Mouse (Mus musculus): Measurements from ENCODE around the gene Rassf7. TPM values are rescaled to one million over a fixed set of nuclear protein-coding genes. Genes with fewer than 3 reads are reported as not detected.

Rassf7 gene
- polyA plus RNA-seq, 1 experiment, result not detected

DNA sequence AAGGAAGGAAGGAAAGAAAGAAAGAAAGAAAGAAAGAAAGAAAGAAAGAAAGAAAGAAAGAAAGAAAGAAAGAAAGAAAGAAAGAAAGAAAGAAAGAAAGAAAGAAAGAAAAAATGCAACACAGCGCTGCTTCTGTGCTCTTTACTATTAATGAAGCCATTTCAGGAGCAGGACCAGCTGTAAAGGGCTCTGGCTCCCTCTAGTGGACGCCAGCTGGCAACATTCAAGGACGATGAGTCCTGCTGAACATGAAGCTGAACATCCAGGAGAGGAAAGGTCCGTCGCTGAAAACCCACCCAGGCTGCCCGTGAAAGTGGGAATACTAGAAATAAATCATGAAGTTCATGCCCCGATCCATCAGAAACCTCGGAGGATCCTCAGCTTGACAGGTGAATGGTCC, 39.5 kb upstream of the Rassf7 start:
- H3K27ac ChIP-seq (ENCODE audit: insufficient read depth, low read depth, low read length), result no peak overlapping the region
- WGBS, result 1% methylated on average over 8 of the region's 8 CpGs
- TF ChIP-seq POLR2A (IDR thresholded peaks at IDR 0.05; ENCODE audit: insufficient read depth, low read depth, low read length), result no peak
- peak; percentile 59 for TF ChIP-seq CTCF (IDR thresholded peaks at IDR 0.05; ENCODE audit: insufficient read depth, low read depth, low read length)
- no peak overlapping the region for H3K4me3 ChIP-seq (ENCODE audit: insufficient read depth, low read depth, low read length)
- H3K4me1 ChIP-seq (ENCODE audit: control insufficient read depth, insufficient read depth, low read length), result no peaks in the 10 kb centered on the region; the same call in 1 of the 2 replicates

- TF ChIP-seq CTCF (IDR thresholded peaks at IDR 0.05; ENCODE audit: insufficient read depth, low read depth, low read length) (no peak), POLR2A (IDR thresholded peaks at IDR 0.05; ENCODE audit: insufficient read depth, low read depth, low read length) (no peak)
- Histone ChIP-seq H3K27ac (ENCODE audit: insufficient read depth, low read depth, low read length) (no peak overlapping the region), H3K4me1 (ENCODE audit: control insufficient read depth, insufficient read depth, low read length) (peaks cover 20% of the 10 kb centered on the region), H3K4me3 (ENCODE audit: insufficient read depth, low read depth, low read length) (no peak overlapping the region)
- WGBS, result 89% methylated on average over 3 of the region's 3 CpGs
These were observed 27.5 kb upstream of the Rassf7 start for GRCm38 (mm10) chr7:141188194-141188593.

DNA sequence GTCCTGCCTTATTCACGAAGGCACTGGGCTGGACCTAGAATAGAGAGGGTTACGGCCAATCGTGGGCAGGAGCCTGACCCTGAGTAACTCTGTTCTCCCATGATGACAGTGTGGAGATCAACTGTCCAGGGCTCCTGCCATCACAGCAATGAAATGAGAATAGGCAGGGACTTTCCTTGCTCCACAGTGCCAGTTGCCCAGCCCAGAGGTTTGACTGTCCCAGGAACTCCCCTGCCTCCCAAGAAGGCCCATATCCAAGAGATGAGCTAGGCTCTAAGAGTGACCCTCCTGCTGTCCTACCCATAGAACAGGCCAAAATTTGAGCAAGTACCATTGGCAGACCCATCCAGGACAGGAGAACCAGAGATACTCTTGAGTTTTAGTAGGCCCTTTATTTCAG, 26.9 kb upstream of the Rassf7 start:
- H3K4me1 ChIP-seq (ENCODE audit: control insufficient read depth, insufficient read depth, low read length), result peaks cover 21% of the 10 kb centered on the region
- H3K27ac ChIP-seq (ENCODE audit: insufficient read depth, low read depth, low read length), result no peak overlapping the region
- no peak overlapping the region for H3K4me3 ChIP-seq (ENCODE audit: insufficient read depth, low read depth, low read length)
- TF ChIP-seq CTCF (IDR thresholded peaks at IDR 0.05; ENCODE audit: insufficient read depth, low read depth, low read length) (no peak), POLR2A (IDR thresholded peaks at IDR 0.05; ENCODE audit: insufficient read depth, low read depth, low read length) (no peak)
- WGBS, result 86% methylated on average over 3 of the region's 3 CpGs

GRCm38 (mm10) chr7:141190220-141190619, 25.4 kb upstream of the Rassf7 start:
- H3K27ac ChIP-seq (ENCODE audit: insufficient read depth, low read depth, low read length), result no peak overlapping the region
- 95% methylated on average over 3 of the region's 3 CpGs for WGBS
- no peak overlapping the region for H3K4me3 ChIP-seq (ENCODE audit: insufficient read depth, low read depth, low read length)
- no peak for TF ChIP-seq POLR2A (IDR thresholded peaks at IDR 0.05; ENCODE audit: insufficient read depth, low read depth, low read length)
- no peak for TF ChIP-seq CTCF (IDR thresholded peaks at IDR 0.05; ENCODE audit: insufficient read depth, low read depth, low read length)
- peaks cover 27% of the 10 kb centered on the region for H3K4me1 ChIP-seq (ENCODE audit: control insufficient read depth, insufficient read depth, low read length)

- 87% methylated on average over 14 of the region's 14 CpGs for WGBS
- TF ChIP-seq POLR2A (IDR thresholded peaks at IDR 0.05; ENCODE audit: insufficient read depth, low read depth, low read length), result no peak
- Histone ChIP-seq H3K27ac (ENCODE audit: insufficient read depth, low read depth, low read length) (no peak overlapping the region), H3K4me1 (ENCODE audit: control insufficient read depth, insufficient read depth, low read length) (peaks cover 27% of the 10 kb centered on the region), H3K4me3 (ENCODE audit: insufficient read depth, low read depth, low read length) (no peak overlapping the region)
These were observed 24.6 kb upstream of the Rassf7 start for GRCm38 (mm10) chr7:141191036-141191435.

DNA sequence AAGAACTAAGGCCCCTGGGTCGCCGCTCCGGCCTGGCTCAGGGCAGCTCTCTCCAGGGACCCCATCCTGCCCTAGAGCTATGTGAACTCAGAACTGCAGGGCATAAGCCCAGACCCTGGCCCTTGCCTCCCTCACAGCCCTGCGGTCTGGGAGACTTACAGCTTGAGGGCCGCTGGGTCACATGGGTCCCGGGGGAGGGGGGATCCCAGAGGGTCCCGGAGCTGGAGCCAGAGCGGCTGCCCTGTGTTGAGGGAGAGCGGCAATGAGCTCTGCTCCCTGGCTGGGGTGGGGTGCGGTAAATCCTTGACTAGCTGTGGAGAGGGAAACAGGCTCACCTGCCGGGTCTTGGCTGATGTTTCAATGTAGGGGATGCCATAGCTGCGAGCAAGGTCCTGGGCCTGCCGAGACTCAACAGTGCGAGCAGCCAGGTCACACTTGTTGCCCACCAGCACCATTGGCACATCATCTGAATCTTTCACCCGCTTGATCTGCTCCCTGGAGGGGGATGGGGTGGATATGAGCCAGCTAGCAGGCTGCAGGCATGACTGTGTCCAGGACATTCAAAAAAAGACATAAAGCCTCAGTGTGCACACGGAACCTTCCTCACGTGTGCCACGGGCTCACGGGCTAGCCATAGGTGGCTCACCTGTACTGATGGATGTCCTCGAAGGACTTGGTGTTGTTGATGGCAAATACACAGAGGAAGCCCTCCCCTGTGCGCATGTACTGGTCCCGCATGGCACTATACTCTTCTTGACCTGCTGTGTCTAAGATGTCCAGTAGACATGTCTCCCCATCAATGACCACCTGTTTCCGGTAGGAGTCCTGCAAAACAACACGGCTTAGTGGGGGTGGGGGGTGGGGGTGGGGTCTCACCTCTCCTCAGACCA, 23.6 kb upstream of the Rassf7 start:
- WGBS, result 87% methylated on average over 24 of the region's 24 CpGs
- Histone ChIP-seq H3K4me3 (ENCODE audit: insufficient read depth, low read depth, low read length) (no peak overlapping the region), H3K27ac (ENCODE audit: insufficient read depth, low read depth, low read length) (no peak overlapping the region), H3K4me1 (ENCODE audit: control insufficient read depth, insufficient read depth, low read length) (peaks cover 27% of the 10 kb centered on the region)
- TF ChIP-seq POLR2A (IDR thresholded peaks at IDR 0.05; ENCODE audit: insufficient read depth, low read depth, low read length), result no peak
- TF ChIP-seq CTCF (IDR thresholded peaks at IDR 0.05; ENCODE audit: insufficient read depth, low read depth, low read length), result no peak

GRCm38 (mm10) chr7:141192776-141193347, 22.8 kb upstream of the Rassf7 start:
- peak overlapping the region; percentile 80 for H3K4me3 ChIP-seq (ENCODE audit: insufficient read depth, low read depth, low read length)
- H3K27ac ChIP-seq (ENCODE audit: insufficient read depth, low read depth, low read length), result no peak overlapping the region
- 26% methylated on average over 12 of the region's 12 CpGs for WGBS
- TF ChIP-seq CTCF (IDR thresholded peaks at IDR 0.05; ENCODE audit: insufficient read depth, low read depth, low read length) (no peak), POLR2A (IDR thresholded peaks at IDR 0.05; ENCODE audit: insufficient read depth, low read depth, low read length) (no peak)
- peaks cover 27% of the 10 kb centered on the region for H3K4me1 ChIP-seq (ENCODE audit: control insufficient read depth, insufficient read depth, low read length)

GRCm38 (mm10) chr7:141193348-141193856, 22.3 kb upstream of the Rassf7 start:
- peaks cover 27% of the 10 kb centered on the region for H3K4me1 ChIP-seq (ENCODE audit: control insufficient read depth, insufficient read depth, low read length)
- H3K27ac ChIP-seq (ENCODE audit: insufficient read depth, low read depth, low read length), result peak overlapping the region; percentile 30; the same call in 1 of the 2 replicates
- TF ChIP-seq CTCF (IDR thresholded peaks at IDR 0.05; ENCODE audit: insufficient read depth, low read depth, low read length) (no peak), POLR2A (IDR thresholded peaks at IDR 0.05; ENCODE audit: insufficient read depth, low read depth, low read length) (0 out of 2 replicates have a peak, but pooled peaks have one; percentile 13)
- 1% methylated on average over 40 of the region's 43 CpGs for WGBS
- H3K4me3 ChIP-seq (ENCODE audit: insufficient read depth, low read depth, low read length), result peak overlapping the region; percentile 80

GRCm38 (mm10) chr7:141193948-141194347, 21.7 kb upstream of the Rassf7 start, which contains the start of the genes Hras and Lrrc56:
Gene Hras, minus strand, starts transcription at chr7:141194005.
Gene Lrrc56, plus strand, starts transcription at chr7:141194157.
- Histone ChIP-seq H3K4me3 (ENCODE audit: insufficient read depth, low read depth, low read length) (peak within 1 kb of the TSS; percentile 92), H3K27ac (ENCODE audit: insufficient read depth, low read depth, low read length) (peak within 1 kb of the TSS; percentile 79), H3K4me1 (ENCODE audit: control insufficient read depth, insufficient read depth, low read length) (peaks cover 27% of the 10 kb centered on the region)
- under 1% methylated on average over 39 of the region's 39 CpGs for WGBS
- TF ChIP-seq POLR2A (IDR thresholded peaks at IDR 0.05; ENCODE audit: insufficient read depth, low read depth, low read length) (peak; percentile 49; the same call in 1 of the 2 replicates), CTCF (IDR thresholded peaks at IDR 0.05; ENCODE audit: insufficient read depth, low read depth, low read length) (no peak)

All from olfactory bulb, adult 2 months (tissue).